Mouse (Mus musculus): Measurements from ENCODE around the gene Trmt10a.
A peak's percentile ranks its signal among the peaks of the same experiment; 100 is the strongest.
"Not testable (repeated sequence)": the region's sequence is repeated elsewhere in the genome, so short reads cannot be mapped to it uniquely, and the experiment has no call there.

The Trmt10a gene

DNA sequence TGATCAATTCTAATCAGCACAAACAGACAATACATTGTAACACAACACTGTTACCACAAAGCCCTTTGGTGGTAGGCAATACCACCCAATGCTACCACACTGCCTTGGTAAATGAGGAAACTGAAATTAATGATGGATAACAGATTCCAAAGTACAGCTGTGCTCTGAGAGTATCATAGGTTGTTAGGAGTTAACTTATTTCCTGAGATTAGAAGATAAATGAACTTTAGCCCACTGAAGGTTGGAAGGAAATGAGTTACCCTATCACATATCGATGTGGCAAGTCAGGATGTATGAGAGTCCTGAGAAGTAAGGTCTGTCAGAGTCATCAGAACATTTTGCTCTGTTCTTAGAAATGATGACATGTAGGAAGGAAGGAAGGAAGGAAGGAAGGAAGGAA is 8.7 kb upstream of the Trmt10a start:
- no peak for DNase-seq (ENCODE audit: low read depth, low spot score)

DNA sequence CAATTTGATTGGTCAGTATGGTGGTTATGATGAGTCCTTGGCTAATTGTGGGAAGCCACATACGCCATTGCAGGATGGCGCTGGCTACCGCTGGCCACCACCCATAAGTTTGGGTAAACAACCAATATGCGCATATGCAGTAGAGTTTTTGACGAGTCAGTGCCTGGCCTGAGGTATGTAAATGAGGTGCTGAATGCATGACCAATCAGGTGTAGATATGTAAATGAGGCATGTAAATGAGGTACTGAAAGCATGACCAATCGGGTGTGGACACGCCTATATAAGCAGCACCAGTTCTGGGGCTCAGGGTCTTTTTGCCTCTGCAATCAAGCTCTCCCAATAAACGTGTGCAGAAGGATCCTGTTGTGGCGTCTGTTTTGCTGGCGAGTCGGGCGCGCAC is 5.1 kb upstream of the Trmt10a start:
- DNase-seq (ENCODE audit: low read depth, low spot score) = not testable (repeated sequence)

GRCm38 (mm10) chr3:138139663-138140062 is 3.6 kb upstream of the Trmt10a start:
- DNase-seq (ENCODE audit: low read depth, low spot score) = no peak

DNA sequence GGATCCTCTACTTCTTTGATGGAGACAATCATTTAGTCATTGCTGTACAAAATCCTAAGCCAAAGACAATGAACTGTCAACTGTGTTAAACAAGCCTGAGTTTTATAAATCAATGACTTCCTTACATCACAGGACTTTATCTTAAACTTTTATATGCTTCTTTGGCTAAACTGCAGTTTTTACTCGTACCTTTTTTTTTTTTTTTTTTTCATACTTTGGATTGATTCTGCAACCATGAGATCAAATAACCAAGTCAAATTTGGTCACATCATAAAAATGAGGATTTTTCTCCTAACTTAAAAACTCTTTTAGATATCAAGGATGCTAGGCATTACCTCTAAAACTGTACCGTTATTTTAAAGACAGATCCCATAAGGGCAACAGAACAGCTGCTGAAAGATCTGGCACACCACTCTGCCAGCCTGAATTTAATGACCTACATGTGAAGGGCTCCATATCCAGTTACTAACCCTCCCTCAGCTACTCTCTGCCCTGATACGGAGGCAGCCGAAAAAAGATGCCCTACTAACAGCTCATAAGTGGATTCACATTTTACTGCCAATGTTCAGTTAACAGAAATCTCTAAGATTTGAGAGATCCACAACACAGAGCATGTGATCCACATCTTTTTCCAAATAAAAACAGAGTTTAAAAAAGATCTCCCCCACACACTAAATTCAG is 1.1 kb upstream of the Trmt10a start:
- DNase-seq (ENCODE audit: low read depth, low spot score) = peak; percentile 3

GRCm38 (mm10) chr3:138142733-138143314 is 424 bp upstream of the Trmt10a start:
- DNase-seq (ENCODE audit: low read depth, low spot score) = no peak

DNA sequence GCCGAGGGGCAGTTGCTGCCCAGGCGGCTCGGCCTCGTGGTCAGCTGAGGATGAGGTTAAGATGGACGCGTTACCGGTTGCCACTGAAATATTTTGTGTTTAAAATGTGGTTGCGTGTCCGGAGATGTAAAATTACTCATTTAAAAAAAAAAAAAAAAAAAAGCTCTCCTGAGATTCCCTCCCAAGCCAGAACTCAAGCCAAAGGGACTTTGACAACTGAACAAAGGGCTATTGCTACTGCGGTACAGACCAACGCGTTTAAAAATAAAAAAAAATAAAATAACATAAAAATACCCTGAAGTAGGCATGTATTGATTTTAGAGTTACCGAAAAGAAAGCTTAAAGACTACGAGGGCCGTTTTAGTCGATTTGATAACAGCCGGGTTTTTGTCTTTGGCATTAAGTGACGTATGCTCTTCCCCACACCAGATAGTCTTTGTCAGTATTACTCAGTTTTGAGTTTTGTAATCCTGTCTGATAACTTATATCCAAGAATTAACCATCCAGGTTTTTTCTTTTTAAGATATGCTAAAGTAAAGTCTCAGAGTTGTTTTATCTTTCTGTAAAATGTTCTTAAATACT is 903 bp downstream of the Trmt10a start:
- no peak for DNase-seq (ENCODE audit: low read depth, low spot score)

DNA sequence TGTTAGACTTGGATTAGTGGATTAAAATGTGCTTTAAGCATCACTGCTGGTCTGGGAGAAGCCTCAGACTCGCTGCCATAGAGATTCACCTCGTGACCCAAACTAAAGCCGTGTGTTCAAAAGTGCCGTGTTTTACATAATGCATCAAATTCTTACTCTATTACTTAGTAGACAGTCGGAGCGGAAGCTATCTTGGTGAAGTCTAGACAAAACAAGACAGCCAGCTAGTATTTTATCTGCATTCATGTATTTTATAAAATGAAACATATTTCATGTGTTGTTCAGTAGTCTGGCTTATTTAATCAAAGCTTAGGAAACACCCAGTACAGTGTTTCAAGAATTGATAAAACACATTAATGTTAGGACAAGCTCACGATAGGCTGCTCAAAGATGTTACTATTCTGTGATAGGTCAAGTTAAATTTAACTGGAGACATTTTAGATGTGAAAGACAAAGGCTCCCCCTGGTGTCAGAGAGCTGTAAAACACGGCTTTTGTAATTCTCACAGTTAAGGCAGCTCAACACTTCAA is 1.5 kb downstream of the Trmt10a start, which contains the start of gene Mttp:
Gene Mttp, minus strand, starts transcription at position 327 of the 530 bp plus-strand sequence.
- peak; percentile 79 for DNase-seq (ENCODE audit: low read depth, low spot score)

DNA sequence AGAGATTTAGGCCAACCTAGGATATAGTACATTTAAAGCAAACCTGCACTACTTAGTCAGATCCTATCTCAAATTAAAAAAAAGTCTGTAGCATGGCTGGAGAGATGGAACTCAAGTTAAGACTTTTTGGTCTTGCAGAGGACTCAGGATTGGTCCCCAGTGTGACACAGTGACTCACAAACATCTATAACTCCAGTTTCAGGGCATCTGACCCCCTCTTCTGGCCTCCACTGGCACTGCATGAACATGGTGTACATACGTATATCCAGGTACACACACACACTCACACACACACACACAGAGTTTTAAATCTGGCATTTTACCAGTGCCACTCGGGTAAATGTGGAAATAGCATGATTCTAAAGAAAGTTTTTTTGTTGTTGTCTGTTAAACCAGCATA is 5.6 kb downstream of the Trmt10a start:
- DNase-seq (ENCODE audit: low read depth, low spot score) = no peak

DNA sequence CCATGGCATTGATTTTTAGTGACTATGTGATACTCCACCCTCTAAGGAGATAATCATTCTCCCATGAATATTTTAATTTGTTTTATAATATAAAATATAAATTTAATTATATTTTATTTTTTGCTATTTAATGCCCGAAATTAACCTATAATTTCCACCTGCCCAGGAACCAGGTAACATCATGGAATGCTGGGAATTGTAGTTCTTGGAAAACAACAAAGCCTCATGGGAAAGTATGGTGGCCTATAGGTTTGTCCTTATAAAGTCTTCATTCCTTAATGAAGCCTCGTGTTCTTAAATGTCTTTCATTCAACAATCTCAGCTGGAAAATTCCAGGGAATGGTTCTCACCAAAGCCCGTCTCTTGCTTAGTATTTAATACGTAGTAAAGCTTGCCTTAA is 11.8 kb downstream of the Trmt10a start:
- DNase-seq (ENCODE audit: low read depth, low spot score) = no peak

GRCm38 (mm10) chr3:138156651-138157050 is 13.4 kb downstream of the Trmt10a start:
- no peak for DNase-seq (ENCODE audit: low read depth, low spot score)

- DNase-seq (ENCODE audit: low read depth, low spot score) = no peak
Measured at GRCm38 (mm10) chr3:138161623-138162022, 18.4 kb downstream of the Trmt10a start.

GRCm38 (mm10) chr3:138162553-138163183 is 19.4 kb downstream of the Trmt10a start:
- no peak for DNase-seq (ENCODE audit: low read depth, low spot score)

DNA sequence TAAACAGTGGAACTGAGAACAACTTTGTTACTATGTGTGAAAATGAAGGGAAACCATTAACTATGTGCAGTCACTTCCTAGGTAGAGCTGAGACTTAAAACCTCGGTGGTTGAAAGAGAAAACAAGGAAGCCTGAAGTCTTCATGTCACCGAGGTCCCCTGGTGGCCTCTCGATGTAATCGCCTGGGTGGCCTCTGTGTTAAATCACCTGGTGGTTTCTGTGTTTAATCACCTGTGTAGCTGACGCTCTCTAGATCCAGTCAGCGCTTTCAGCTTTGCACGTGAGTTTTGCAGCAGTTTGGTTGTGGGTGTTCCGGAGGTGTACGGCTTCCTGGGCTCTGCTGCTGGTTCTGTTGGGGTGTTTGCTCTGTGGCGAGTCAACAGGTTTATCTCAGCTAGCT is 30.0 kb downstream of the Trmt10a start:
- no peak for DNase-seq (ENCODE audit: low read depth, low spot score)

- DNase-seq (ENCODE audit: low read depth, low spot score) = no peak
Measured at GRCm38 (mm10) chr3:138175551-138175950, 32.3 kb downstream of the Trmt10a start.

DNA sequence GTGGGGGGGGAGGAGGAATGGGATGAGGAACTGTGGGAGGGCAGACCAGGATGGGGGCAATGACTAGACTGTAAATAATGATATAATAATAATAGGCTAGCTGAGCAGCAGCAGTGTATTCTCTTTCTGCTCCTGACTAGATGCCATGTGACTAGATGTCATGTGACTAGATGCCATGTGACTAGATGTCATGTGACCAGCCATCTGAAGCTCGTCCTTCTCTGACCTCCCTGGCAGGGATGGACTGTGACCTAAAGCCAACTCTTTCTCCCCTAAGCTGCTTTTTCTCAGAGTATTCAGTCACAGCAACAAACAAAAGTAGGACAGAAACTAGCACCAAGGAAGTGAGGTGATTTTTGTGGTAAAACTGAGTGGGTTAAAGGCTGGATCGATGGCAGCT is 38.8 kb downstream of the Trmt10a start:
- no peak for DNase-seq (ENCODE audit: low read depth, low spot score)

DNA sequence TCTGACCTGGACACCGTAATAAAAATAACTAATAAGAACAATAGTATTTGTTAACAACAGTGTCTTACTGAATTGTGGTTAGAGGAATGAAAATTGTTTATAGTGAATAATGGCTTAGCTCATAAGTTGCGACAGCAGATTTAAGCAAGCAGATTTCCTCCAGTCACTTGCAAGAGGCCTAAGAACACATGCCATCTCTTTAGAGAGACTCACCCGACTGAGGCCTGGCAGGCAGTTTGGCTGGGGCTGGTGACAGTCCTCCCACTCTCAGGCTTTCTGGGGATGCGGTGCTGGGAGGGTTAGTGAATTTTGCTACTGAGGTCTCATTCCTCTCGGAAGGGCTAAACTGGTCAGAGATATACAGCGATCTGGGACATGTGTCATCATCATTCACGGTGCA is 40.1 kb downstream of the Trmt10a start:
- DNase-seq (ENCODE audit: low read depth, low spot score) = no peak

DNA sequence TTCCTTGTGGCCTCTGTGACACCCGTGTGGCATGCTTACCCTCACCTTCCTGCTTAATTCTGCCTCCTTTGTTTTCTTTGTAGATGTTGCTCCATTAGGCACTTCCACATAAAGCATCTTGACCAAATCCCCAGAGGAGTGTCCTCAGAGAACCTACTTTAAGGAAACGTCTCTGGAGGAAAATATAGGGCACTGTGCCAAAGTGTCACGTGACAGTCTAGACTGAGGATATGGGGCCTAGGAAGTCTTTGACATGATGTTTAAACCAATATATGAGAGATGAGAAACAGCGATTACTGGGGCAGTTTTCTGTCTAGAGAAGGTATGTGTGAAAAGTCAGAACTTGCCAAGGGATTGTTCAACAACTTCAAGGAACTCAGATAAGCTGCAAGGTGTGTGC is 42.0 kb downstream of the Trmt10a start:
- DNase-seq (ENCODE audit: low read depth, low spot score) = no peak

GRCm38 (mm10) chr3:138185995-138186930 is 43.0 kb downstream of the Trmt10a start:
- no peak for DNase-seq (ENCODE audit: low read depth, low spot score)

GRCm38 (mm10) chr3:138192260-138192659 is 49.0 kb downstream of the Trmt10a start:
- no peak for DNase-seq (ENCODE audit: low read depth, low spot score)

GRCm38 (mm10) chr3:138193683-138194302 is 50.5 kb downstream of the Trmt10a start, which contains the start of gene 4930579F01Rik:
TSS of gene 4930579F01Rik (minus strand) at chr3:138193825.
- no peak for DNase-seq (ENCODE audit: low read depth, low spot score)

DNA sequence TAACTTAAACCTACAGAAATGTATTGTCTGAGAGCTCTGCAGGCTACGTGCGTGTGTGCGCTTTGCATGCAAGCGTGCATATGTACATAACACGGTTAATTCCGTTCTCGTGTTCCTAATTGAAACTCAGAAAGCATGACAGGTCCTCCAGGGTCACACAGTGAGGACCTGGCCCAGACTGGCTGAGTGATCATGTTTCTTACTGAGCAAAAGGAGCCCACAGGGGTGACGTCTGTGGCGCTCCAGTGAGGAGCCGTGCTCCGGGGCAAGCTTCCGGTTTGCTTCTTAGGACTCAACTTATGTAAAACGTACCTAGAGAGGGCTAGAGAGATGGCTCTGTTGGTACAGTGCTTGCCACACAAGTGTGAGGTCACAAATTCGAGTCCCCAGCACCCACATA is 53.8 kb downstream of the Trmt10a start:
- DNase-seq (ENCODE audit: low read depth, low spot score) = no peak
